In the genomic region with DNA sequence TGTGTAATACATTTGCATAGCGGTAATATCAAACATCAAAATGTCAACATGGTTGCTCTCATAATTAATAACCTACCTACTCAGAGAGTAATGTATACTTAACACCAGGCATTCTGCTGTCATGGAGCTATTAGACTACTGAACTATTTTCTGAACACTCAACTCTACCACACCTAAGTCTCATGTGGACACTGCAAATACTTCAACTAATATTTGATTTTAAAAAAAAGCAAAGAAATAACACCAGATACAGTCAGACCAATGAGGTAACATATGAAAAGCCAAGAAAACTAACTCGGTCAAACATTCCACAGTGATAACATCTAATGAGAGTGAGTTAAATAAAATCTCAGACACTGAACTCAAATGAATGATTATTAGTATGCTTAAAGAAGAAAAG, we compare ENCODE assay signal across 11 mouse cellular contexts.
"Had no signal": no experiment of that assay in that cellular context is flagged by ENCODE, and none has a peak within 500 bp of the region (broad histone marks: within the 10 kb centered on the region; RNA-seq: fewer than 3 reads in every experiment).

No protein-coding gene starts in this region.

- H3K9ac ChIP-seq: intestine, embryonic 15.5 days; limb, embryonic 13.5 days; liver, embryonic 15.5 days; midbrain, embryonic 13.5 days had no signal

- H3K27ac ChIP-seq: intestine, embryonic 15.5 days; limb, embryonic 13.5 days; liver, embryonic 15.5 days; midbrain, embryonic 13.5 days had no signal

- H3K4me2 ChIP-seq: intestine, embryonic 15.5 days; limb, embryonic 13.5 days; liver, embryonic 15.5 days; midbrain, embryonic 13.5 days had no signal

- H3K9me3 ChIP-seq: intestine, embryonic 15.5 days; limb, embryonic 13.5 days; liver, embryonic 15.5 days; midbrain, embryonic 13.5 days had no signal

- H3K27me3 ChIP-seq: intestine, embryonic 15.5 days; limb, embryonic 13.5 days; liver, embryonic 15.5 days; midbrain, embryonic 13.5 days had no signal

- H3K36me3 ChIP-seq: intestine, embryonic 15.5 days; limb, embryonic 13.5 days; liver, embryonic 15.5 days; midbrain, embryonic 13.5 days had no signal

- H3K4me1 ChIP-seq: intestine, embryonic 15.5 days; limb, embryonic 13.5 days; liver, embryonic 15.5 days; midbrain, embryonic 13.5 days had no signal

- ATAC-seq: intestine, embryonic 15.5 days; midbrain, embryonic 13.5 days had no signal

- DNase-seq: kidney, adult 18-20 months; kidney, postnatal 10 days; kidney, postnatal 4 days; left cerebral cortex, postnatal 4 days; lung, postnatal 4 days; right cerebral cortex, postnatal 14 days had no signal

- H3K4me3 ChIP-seq: intestine, embryonic 15.5 days; layer of hippocampus, adult 2 months; limb, embryonic 13.5 days; liver, embryonic 15.5 days; midbrain, embryonic 13.5 days had no signal
